Comparison of ENCODE assay signal across 8 mouse cellular contexts in the genomic region with DNA sequence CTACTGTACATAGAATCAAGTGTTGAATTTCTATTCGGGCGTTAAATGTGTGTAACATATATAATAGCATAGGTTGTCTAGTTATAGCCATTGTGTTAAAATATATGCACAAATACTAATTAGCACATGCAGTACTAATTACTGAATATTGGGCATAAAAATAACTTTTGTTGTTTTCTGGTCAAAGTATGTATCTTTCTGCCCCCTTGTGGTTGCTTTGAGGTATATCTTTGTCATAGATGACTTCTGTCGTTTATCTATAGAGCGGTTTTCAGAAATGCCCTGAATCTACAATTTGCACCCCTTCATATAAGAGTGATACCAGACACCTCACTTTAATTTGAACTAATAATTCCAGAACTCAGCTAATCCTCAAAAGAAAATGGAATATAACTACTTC.
A peak's percentile ranks its signal among the peaks of the same experiment; 100 is the strongest.
DNase-seq lines count a peak whose midpoint lies in the region; ATAC-seq and TF ChIP-seq lines count a peak whose summit lies in the region.

No protein-coding gene starts in this region.

- intact Hi-C loops in left cerebral cortex, postnatal 14 days (cut with DNase I) = loop anchor here (5.0 to 10.0 kb wide), 5 partner anchors 129 to 1892 kb away; no protein-coding TSS in a partner anchor

- TF ChIP-seq POLR2A in lung, adult 2 months (IDR thresholded peaks at IDR 0.05; ENCODE audit: borderline replicate concordance, extremely low read depth, low read depth, low read length) = no peak

- H3K9me3 ChIP-seq in heart, postnatal 0 days (replicated peaks; ENCODE audit: control insufficient read depth, low read length) = no peaks in the 10 kb centered on the region
- H3K9me3 ChIP-seq in heart, embryonic 12.5 days (replicated peaks) = no peaks in the 10 kb centered on the region

- no peaks in the 10 kb centered on the region for H3K4me1 ChIP-seq in heart, postnatal 0 days (ENCODE audit: control insufficient read depth, insufficient read depth)
- H3K4me1 ChIP-seq in heart, embryonic 12.5 days (replicated peaks) = no peaks in the 10 kb centered on the region
- H3K4me1 ChIP-seq in lung, adult 2 months (ENCODE audit: control insufficient read depth, insufficient read depth, low read length) = no peaks in the 10 kb centered on the region

- peaks cover 27% of the 10 kb centered on the region for H3K36me3 ChIP-seq in heart, postnatal 0 days (replicated peaks; ENCODE audit: control insufficient read depth, insufficient read depth, low read length)
- peaks cover 20% of the 10 kb centered on the region for H3K36me3 ChIP-seq in heart, embryonic 12.5 days

- no peak for TF ChIP-seq EP300 in heart, postnatal 0 days (IDR thresholded peaks at IDR 0.05; ENCODE audit: low read depth)

- no peak overlapping the region for H3K27ac ChIP-seq in heart, postnatal 0 days (ENCODE audit: low read depth)
- no peak overlapping the region for H3K27ac ChIP-seq in heart, embryonic 12.5 days (ENCODE audit: poor library complexity, severe bottlenecking)

- no peak for ATAC-seq in heart, postnatal 0 days (ENCODE audit: insufficient read depth, low read depth)
- ATAC-seq in heart, embryonic 12.5 days (ENCODE audit: insufficient number of reproducible peaks, low FRiP score) = no peak
- peak; percentile 66 for ATAC-seq in activated CD4-positive, CD25-positive, alpha-beta regulatory T cell, adult 4 months
- ATAC-seq in neutrophil, adult 5-6 weeks (ENCODE audit: extremely low read depth, insufficient number of reproducible peaks, low FRiP score, poor library complexity, severe bottlenecking) = peak; percentile 50

- no peak overlapping the region for H3K9ac ChIP-seq in heart, postnatal 0 days (replicated peaks; ENCODE audit: low read depth, low read length)
- no peak overlapping the region for H3K9ac ChIP-seq in heart, embryonic 12.5 days

- 68% methylated on average over 4 of the region's 4 CpGs for WGBS in heart, postnatal 0 days
- 73% methylated on average over 4 of the region's 4 CpGs for WGBS in heart, embryonic 12.5 days
- 72% methylated on average over 4 of the region's 4 CpGs for WGBS in lung, adult 2 months

- no peak overlapping the region for H3K4me3 ChIP-seq in heart, postnatal 0 days (ENCODE audit: low read depth, low read length)
- no peak overlapping the region for H3K4me3 ChIP-seq in heart, embryonic 12.5 days
- no peak overlapping the region for H3K4me3 ChIP-seq in lung, adult 2 months (replicated peaks; ENCODE audit: extremely low read depth, low read depth, low read length)

- H3K4me2 ChIP-seq in heart, postnatal 0 days (ENCODE audit: low read depth, low read length) = no peak overlapping the region
- H3K4me2 ChIP-seq in heart, embryonic 12.5 days = no peak overlapping the region

- no peak for DNase-seq in heart, postnatal 0 days (ENCODE audit: low spot score)
- DNase-seq in lung, postnatal 36 days = peak; percentile 31
- no peak for DNase-seq in lung, adult 2 months
- DNase-seq in left cerebral cortex, postnatal 14 days (ENCODE audit: low spot score in 2 of 2) = no peak
- no peak for DNase-seq in frontal cortex, postnatal 14 days (ENCODE audit: low spot score in 2 of 2)

- TF ChIP-seq CTCF in heart, postnatal 0 days (IDR thresholded peaks at IDR 0.05; ENCODE audit: low read depth) = peak; percentile 49
- TF ChIP-seq CTCF in lung, adult 2 months (IDR thresholded peaks at IDR 0.05; ENCODE audit: insufficient read depth, low read length) = no peak

- no peaks in the 10 kb centered on the region for H3K27me3 ChIP-seq in heart, postnatal 0 days (ENCODE audit: control insufficient read depth, insufficient read depth, low read length)
- no peaks in the 10 kb centered on the region for H3K27me3 ChIP-seq in heart, embryonic 12.5 days (replicated peaks)

Comparison
In these comparisons a context has a peak if more than half of its experiments do, and no peak if none do; other contexts are left out.
1. ATAC-seq: peak in activated CD4-positive, CD25-positive, alpha-beta regulatory T cell, adult 4 months (single experiment) and neutrophil, adult 5-6 weeks (single experiment); none in heart, postnatal 0 days (single experiment) and heart, embryonic 12.5 days (single experiment).